Mouse (Mus musculus): ENCODE data around the gene Grm1. TPM values are rescaled to one million over a fixed set of nuclear protein-coding genes. Genes with fewer than 3 reads are reported as not detected.

The Grm1 gene
- total RNA-seq, 2 experiments from 2014 or later = 6.2 to 7.3 TPM

GRCm38 (mm10) chr10:10971311-10971710 lies 110.8 kb downstream of the Grm1 start:
- intact Hi-C loops (cut with DNase I) = no loop called here
- no peak for DNase-seq

- intact Hi-C loops (cut with DNase I) = no loop called here
- DNase-seq = no peak
Observed at GRCm38 (mm10) chr10:10964490-10965150, 117.5 kb downstream of the Grm1 start.

GRCm38 (mm10) chr10:10950557-10950956 lies 131.6 kb downstream of the Grm1 start:
- intact Hi-C loops (cut with DNase I) = no loop called here
- no peak for DNase-seq

- DNase-seq = no peak
- intact Hi-C loops (cut with DNase I) = no loop called here
Observed at GRCm38 (mm10) chr10:10949172-10949571, 133.0 kb downstream of the Grm1 start.

- DNase-seq = no peak
- intact Hi-C loops (cut with DNase I) = no loop called here
Observed at GRCm38 (mm10) chr10:10947531-10947930, 134.6 kb downstream of the Grm1 start.

GRCm38 (mm10) chr10:10944003-10944402 lies 138.2 kb downstream of the Grm1 start:
- intact Hi-C loops (cut with DNase I) = no loop called here
- no peak for DNase-seq

- intact Hi-C loops (cut with DNase I) = no loop called here
- no peak for DNase-seq
Observed at GRCm38 (mm10) chr10:10942248-10942647, 139.9 kb downstream of the Grm1 start.

GRCm38 (mm10) chr10:10935806-10936205 lies 146.3 kb downstream of the Grm1 start:
- DNase-seq = no peak
- intact Hi-C loops (cut with DNase I) = no loop called here

GRCm38 (mm10) chr10:10929672-10930071 lies 152.5 kb downstream of the Grm1 start:
- no peak for DNase-seq
- intact Hi-C loops (cut with DNase I) = no loop called here

- intact Hi-C loops (cut with DNase I) = no loop called here
- DNase-seq = no peak
Observed at GRCm38 (mm10) chr10:10928798-10929366, 153.3 kb downstream of the Grm1 start.

GRCm38 (mm10) chr10:10917857-10918399 lies 164.2 kb downstream of the Grm1 start:
- DNase-seq = no peak
- intact Hi-C loops (cut with DNase I) = no loop called here

- DNase-seq = no peak
- intact Hi-C loops (cut with DNase I) = no loop called here
Observed at GRCm38 (mm10) chr10:10913621-10914020, 168.5 kb downstream of the Grm1 start.

GRCm38 (mm10) chr10:10890221-10890620 lies 191.9 kb downstream of the Grm1 start:
- no peak for DNase-seq
- intact Hi-C loops (cut with DNase I) = no loop called here

- intact Hi-C loops (cut with DNase I) = no loop called here
- no peak for DNase-seq
Observed at GRCm38 (mm10) chr10:10888521-10888920, 193.6 kb downstream of the Grm1 start.

- no peak for DNase-seq
- intact Hi-C loops (cut with DNase I) = no loop called here
Observed at GRCm38 (mm10) chr10:10884992-10885391, 197.2 kb downstream of the Grm1 start.

GRCm38 (mm10) chr10:10872142-10872541 lies 210.0 kb downstream of the Grm1 start:
- DNase-seq = no peak
- intact Hi-C loops (cut with DNase I) = no loop called here

GRCm38 (mm10) chr10:10870271-10870670 lies 211.9 kb downstream of the Grm1 start:
- intact Hi-C loops (cut with DNase I) = no loop called here
- DNase-seq = no peak

GRCm38 (mm10) chr10:10866278-10866677 lies 215.9 kb downstream of the Grm1 start:
- intact Hi-C loops (cut with DNase I) = no loop called here
- DNase-seq = no peak

- DNase-seq = no peak
Observed at GRCm38 (mm10) chr10:10864759-10865158, 217.4 kb downstream of the Grm1 start.

GRCm38 (mm10) chr10:10847376-10848286 lies 234.5 kb downstream of the Grm1 start:
- intact Hi-C loops (cut with DNase I) = no loop called here
- no peak for DNase-seq

More at GRCm38 (mm10) chr10:10864759-10865158, 217.4 kb downstream of the Grm1 start:
- intact Hi-C loops (cut with DNase I) = no loop called here

GRCm38 (mm10) chr10:10845059-10845685 lies 237.0 kb downstream of the Grm1 start:
- intact Hi-C loops (cut with DNase I) = no loop called here
- no peak for DNase-seq
